Mouse (Mus musculus) spleen, adult 2 months (tissue): ENCODE results near the gene Peg10. TPM values are rescaled to one million over a fixed set of nuclear protein-coding genes. Genes with fewer than 3 reads are reported as not detected.

Source experiments
- DNase-seq, 2 experiments: peaks; one replicate each; pipeline versions ENCODE4 v3.0.0 to v3.0.0-alpha.2; 2012 to 2021; ENCODE audit warnings: low spot score in 2 of 2, low read depth in 1 of 2
- H3K27ac ChIP-seq: fragments of 200-500 bp; 2 replicates; pipeline ENCODE4 v1.5.1; 2012; ENCODE audit warnings: low read length, inconsistent platforms; ENCODE audit not compliant: insufficient read depth
- H3K27me3 ChIP-seq: fragments of 200-500 bp; 2 replicates; pipeline ENCODE4 v1.6.1; 2012; ENCODE audit warnings: mild to moderate bottlenecking, moderate library complexity, low read length, inconsistent platforms; ENCODE audit not compliant: control insufficient read depth, insufficient read depth
- H3K36me3 ChIP-seq: fragments of 200-500 bp; 2 replicates; pipeline ENCODE4 v1.6.1; 2012; ENCODE audit warnings: mild to moderate bottlenecking, low read length, inconsistent platforms; ENCODE audit not compliant: control insufficient read depth, insufficient read depth
- H3K4me1 ChIP-seq: fragments of 200-500 bp; 2 replicates; pipeline ENCODE4 v1.6.1; 2011; ENCODE audit warnings: inconsistent platforms; ENCODE audit not compliant: control insufficient read depth, insufficient read depth, insufficient read length
- H3K4me3 ChIP-seq: fragments of 200-500 bp; 2 replicates; pipeline ENCODE4 v1.5.1; 2011; ENCODE audit warnings: mild to moderate bottlenecking, inconsistent platforms; ENCODE audit not compliant: insufficient read depth, insufficient read length; ENCODE audit errors: extremely low read depth
- CTCF ChIP-seq: fragments of 200-500 bp; IDR thresholded peaks from 2 replicates; pipeline ENCODE4 v1.5.1; 2011; ENCODE audit warnings: mild to moderate bottlenecking, inconsistent platforms; ENCODE audit not compliant: insufficient read depth, insufficient read length, insufficient replicate concordance; ENCODE audit errors: extremely low read depth
- POLR2A ChIP-seq: fragments of 200-500 bp; IDR thresholded peaks from 2 replicates; pipeline ENCODE4 v1.6.1; 2011; ENCODE audit warnings: low read depth, low read length, inconsistent platforms
- WGBS: fragments of 180-500 bp; shearing (Covaris S2); methylation state at CpG from one replicate; pipeline ENCODE4 v1.1.7; 2018; 5-methylcytosine and 5-hydroxymethylcytosine counted together
- polyA plus RNA-seq: library from polyadenylated mRNA; depleted of rRNA; stranded (reverse); fragments of >200 nt; gene quantifications from 2 replicates; pipeline ENCODE4 v1.2.3, GENCODE M21; 2012

Gene Peg10
- polyA plus RNA-seq, 1 experiment: 0.42 TPM

DNA sequence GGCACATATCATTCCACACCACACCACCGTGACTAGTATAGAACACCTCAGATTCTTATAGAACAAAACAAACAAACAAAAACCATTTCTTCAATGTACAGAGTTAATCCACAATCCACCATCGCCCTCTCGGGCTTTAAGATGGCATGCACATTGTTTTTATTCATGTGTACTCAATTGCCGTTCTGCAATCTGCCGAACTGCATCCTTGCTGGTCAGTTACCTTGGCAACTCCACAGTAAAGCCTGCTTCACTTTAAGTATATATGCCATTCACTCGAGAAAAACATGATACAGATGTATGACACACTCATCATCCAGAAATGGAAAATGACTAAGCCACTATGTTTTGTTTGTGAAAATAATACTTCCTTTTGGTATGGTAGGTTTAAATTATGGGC, 25.0 kb upstream of the Peg10 start:
- no peak for DNase-seq
- no peak overlapping the region for H3K4me3 ChIP-seq
- H3K27me3 ChIP-seq: no peaks in the 10 kb centered on the region
- TF ChIP-seq POLR2A: no peak
- TF ChIP-seq CTCF: no peak
- WGBS: 82% methylated on average over 6 of the region's 6 CpGs
- H3K36me3 ChIP-seq: no peaks in the 10 kb centered on the region
- H3K27ac ChIP-seq: no peak overlapping the region
- no peaks in the 10 kb centered on the region for H3K4me1 ChIP-seq

DNA sequence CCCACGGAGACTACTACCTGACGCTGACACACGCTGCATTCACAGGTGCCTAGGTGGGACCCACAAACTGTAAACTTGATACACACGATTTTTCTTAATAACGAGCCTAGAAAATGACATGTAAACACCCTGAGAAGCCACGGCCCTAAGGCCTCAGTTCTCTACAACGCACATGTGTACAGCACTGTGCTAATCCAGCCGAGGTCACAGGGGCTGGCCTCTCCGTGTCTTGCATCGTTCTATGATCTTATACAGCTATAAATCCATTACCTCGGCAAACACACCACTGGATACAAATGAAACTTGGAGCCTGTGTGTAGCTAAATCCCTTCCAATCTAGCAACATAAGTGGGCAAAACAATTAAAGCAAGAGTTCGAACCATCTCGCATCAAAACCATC, 24.4 kb upstream of the Peg10 start:
- Histone ChIP-seq H3K4me3 (no peak overlapping the region), H3K36me3 (no peaks in the 10 kb centered on the region), H3K27ac (no peak overlapping the region), H3K4me1 (no peaks in the 10 kb centered on the region), H3K27me3 (no peaks in the 10 kb centered on the region)
- 86% methylated on average over 13 of the region's 13 CpGs for WGBS
- TF ChIP-seq CTCF: no peak
- no peak for TF ChIP-seq POLR2A
- no peak for DNase-seq

DNA sequence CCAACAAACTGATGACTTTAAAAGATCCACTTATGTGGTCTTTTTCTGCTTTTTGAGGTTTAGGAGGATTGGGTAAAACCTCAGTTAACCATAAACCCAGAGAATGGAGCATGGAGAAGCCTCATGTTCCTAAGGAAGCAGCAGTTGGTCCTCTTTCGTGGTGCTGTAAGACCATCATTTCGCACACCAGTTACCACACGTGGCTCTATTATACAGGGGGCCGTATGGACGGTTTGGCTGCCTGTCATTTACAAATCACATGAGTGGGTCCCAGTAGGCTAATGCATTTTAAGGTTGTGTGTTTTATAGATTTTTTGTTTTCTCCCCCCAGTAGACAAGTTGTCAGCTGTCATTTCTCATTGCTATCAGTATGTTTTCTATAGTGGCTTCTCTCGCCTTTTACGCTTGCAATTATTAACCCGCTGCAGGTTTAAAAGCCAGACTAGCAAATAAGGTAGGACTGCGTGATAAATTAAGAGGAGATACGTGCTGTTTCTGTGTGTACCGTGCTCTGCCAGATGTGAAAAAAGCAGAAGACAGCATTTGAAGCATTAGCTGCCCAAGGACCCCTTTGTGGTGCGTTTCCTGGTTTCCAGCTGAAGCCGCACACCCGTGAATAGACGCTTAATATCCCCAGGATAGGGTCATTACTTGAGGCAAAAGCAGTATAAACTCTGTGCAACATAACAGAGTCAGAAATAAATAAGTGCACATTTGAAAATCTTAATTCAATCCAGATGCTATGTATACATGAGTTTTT, 22.9 kb upstream of the Peg10 start:
- DNase-seq: no peak
- no peak overlapping the region for H3K4me3 ChIP-seq
- no peaks in the 10 kb centered on the region for H3K4me1 ChIP-seq
- TF ChIP-seq POLR2A (no peak), CTCF (no peak)
- no peak overlapping the region for H3K27ac ChIP-seq
- WGBS: 90% methylated on average over 15 of the region's 15 CpGs
- no peaks in the 10 kb centered on the region for H3K27me3 ChIP-seq
- no peaks in the 10 kb centered on the region for H3K36me3 ChIP-seq

DNA sequence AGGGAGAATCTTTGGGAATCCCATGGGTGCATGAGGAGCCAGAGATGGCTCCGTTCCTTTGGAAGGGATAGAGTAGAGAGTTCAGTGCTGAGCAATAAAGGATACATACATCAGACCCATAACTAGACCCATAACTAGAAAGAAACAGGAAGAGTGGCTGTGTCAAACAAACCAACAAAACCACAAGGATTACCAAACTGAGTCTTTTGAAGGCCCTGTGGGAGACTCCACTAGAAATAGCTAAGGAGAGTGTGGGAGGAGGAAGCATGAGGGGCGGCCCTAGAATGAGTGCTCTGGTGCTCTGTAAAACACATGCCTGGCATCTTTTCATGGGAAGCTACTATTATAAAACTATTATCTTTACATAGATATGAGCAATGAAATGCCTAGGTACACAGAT, 18.8 kb upstream of the Peg10 start:
- Histone ChIP-seq H3K27me3 (no peaks in the 10 kb centered on the region), H3K4me3 (no peak overlapping the region), H3K4me1 (no peaks in the 10 kb centered on the region), H3K27ac (no peak overlapping the region), H3K36me3 (no peaks in the 10 kb centered on the region)
- WGBS: 41% methylated on average over 2 of the region's 2 CpGs
- DNase-seq: no peak
- TF ChIP-seq CTCF (no peak), POLR2A (no peak)

DNA sequence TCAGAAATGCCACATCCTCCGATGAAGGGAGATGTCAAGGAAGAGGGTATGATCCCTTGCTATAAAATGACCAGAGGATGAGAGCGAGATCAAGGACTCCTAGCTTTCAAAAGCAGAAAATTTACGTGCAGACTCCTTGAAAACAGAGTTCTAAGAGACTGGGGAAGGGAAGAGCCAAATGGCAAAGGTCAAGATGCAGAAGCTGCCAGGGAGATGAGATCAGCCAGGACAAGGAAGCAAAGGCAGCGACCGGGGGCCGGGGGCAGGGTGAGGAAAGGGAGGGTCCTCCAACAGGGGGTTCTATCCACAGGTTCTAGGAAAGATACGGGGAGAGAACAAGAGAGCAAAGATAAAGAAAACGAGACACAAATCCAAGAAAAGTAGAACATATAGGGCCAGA, 15.4 kb upstream of the Peg10 start:
- Histone ChIP-seq H3K4me3 (no peak overlapping the region), H3K36me3 (no peaks in the 10 kb centered on the region), H3K27ac (no peak overlapping the region), H3K27me3 (no peaks in the 10 kb centered on the region), H3K4me1 (no peaks in the 10 kb centered on the region)
- no peak for TF ChIP-seq CTCF
- no peak for TF ChIP-seq POLR2A
- DNase-seq: no peak
- WGBS: 85% methylated on average over 8 of the region's 8 CpGs

DNA sequence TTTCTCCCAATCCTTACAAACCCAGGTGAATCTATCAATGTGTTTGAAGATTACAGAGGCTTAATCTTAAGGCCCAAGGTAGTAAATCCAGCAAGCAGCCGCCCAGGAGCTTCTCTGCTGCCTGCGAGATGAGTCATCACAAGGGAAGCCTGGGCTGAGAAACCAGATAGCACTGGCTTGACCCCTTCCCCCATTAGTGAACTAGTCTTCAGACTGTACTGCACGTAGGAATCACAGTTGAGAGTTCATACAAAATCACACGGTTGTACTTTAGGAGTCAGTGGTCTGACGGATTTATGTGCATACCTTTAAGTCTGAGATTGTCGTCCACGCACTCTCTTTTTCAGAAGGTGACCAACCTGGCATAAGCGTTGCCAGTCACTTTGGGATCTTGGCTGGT, 13.9 kb upstream of the Peg10 start:
- H3K4me1 ChIP-seq: no peaks in the 10 kb centered on the region
- no peak overlapping the region for H3K27ac ChIP-seq
- no peaks in the 10 kb centered on the region for H3K27me3 ChIP-seq
- no peak for DNase-seq
- H3K36me3 ChIP-seq: no peaks in the 10 kb centered on the region
- no peak for TF ChIP-seq POLR2A
- no peak for TF ChIP-seq CTCF
- 76% methylated on average over 8 of the region's 8 CpGs for WGBS
- no peak overlapping the region for H3K4me3 ChIP-seq

DNA sequence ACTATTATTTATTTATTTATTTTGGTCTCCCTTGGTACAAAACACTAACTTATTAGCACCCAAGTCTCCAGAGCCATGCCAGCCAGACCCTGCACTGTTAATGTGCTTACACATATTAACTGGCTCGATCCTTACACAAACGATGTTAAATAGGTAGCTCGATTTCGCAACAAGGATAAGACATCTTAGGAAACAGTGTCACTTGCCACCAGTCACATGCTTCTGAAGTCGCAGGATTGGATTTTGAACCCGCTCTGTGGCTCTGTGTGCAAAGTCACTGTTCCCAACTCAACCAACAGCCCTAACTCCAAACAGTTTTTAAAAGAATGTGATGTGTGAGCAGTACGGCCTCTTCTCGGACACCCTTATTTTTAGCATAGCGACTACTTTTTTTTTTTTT, 10.7 kb upstream of the Peg10 start:
- H3K27ac ChIP-seq: no peak overlapping the region
- 89% methylated on average over 9 of the region's 9 CpGs for WGBS
- TF ChIP-seq CTCF (no peak), POLR2A (no peak)
- no peaks in the 10 kb centered on the region for H3K36me3 ChIP-seq
- no peak for DNase-seq
- H3K4me3 ChIP-seq: no peak overlapping the region
- H3K27me3 ChIP-seq: no peaks in the 10 kb centered on the region
- H3K4me1 ChIP-seq: no peaks in the 10 kb centered on the region
